Mouse (Mus musculus) heart, embryonic 14.5 days (tissue): ENCODE data around the gene 6430628N08Rik. TPM values are rescaled to one million over a fixed set of nuclear protein-coding genes. Genes with fewer than 3 reads are reported as not detected.

ENCODE experiments used
- ATAC-seq: fragments of 200-750 bp; cut with Nextera tagmentation; 2 replicates; pipeline ENCODE4 v1.8.0; 2017; ENCODE audit warnings: low read depth, moderate TSS enrichment; ENCODE audit not compliant: insufficient number of reproducible peaks, insufficient read depth, low FRiP score
- H3K27ac ChIP-seq, 2 experiments: fragments of 200-500 bp in 1 of 2; fragments of 300-500 bp in 1 of 2; sonication (generic) in 1 of 2; replicated peaks in 1 of 2; 2 replicates each; pipeline ENCODE4 v1.5.1; 2012 to 2014; ENCODE audit warnings: low read depth in 2 of 2, low read length in 2 of 2, control low read depth in 1 of 2, mild to moderate bottlenecking in 1 of 2, mixed read lengths in 1 of 2; ENCODE audit not compliant: control insufficient read depth in 1 of 2, insufficient read depth in 1 of 2
- H3K27me3 ChIP-seq: fragments of 300-500 bp; sonication (generic); 2 replicates; pipeline ENCODE4 v1.6.1; 2014; ENCODE audit warnings: mild to moderate bottlenecking, low read length, control low read depth; ENCODE audit not compliant: control insufficient read depth, insufficient read depth
- H3K36me3 ChIP-seq: fragments of 300-500 bp; sonication (generic); 2 replicates; pipeline ENCODE4 v1.6.1; 2014; ENCODE audit warnings: mild to moderate bottlenecking, control low read depth, low read length, mixed read lengths; ENCODE audit not compliant: control insufficient read depth, insufficient read depth
- H3K4me1 ChIP-seq, 2 experiments: fragments of 200-500 bp in 1 of 2; fragments of 300-500 bp in 1 of 2; sonication (generic) in 1 of 2; 2 replicates each; pipeline ENCODE4 v1.6.1; 2012 to 2014; ENCODE audit warnings: low read length in 2 of 2, control low read depth in 1 of 2, mixed read lengths in 1 of 2; ENCODE audit not compliant: control insufficient read depth in 2 of 2, insufficient read depth in 2 of 2
- H3K4me2 ChIP-seq: fragments of 300-500 bp; sonication (generic); 2 replicates; pipeline ENCODE4 v1.6.1; 2014; ENCODE audit warnings: mild to moderate bottlenecking, low read length
- H3K4me3 ChIP-seq, 2 experiments: fragments of 200-500 bp in 1 of 2; fragments of 300-500 bp in 1 of 2; sonication (generic) in 1 of 2; 2 replicates each; pipeline ENCODE4 v1.5.1; 2012 to 2014; ENCODE audit warnings: low read length in 2 of 2, mild to moderate bottlenecking in 2 of 2, control low read depth in 1 of 2, low read depth in 1 of 2, moderate library complexity in 1 of 2; ENCODE audit not compliant: control insufficient read depth in 1 of 2, insufficient read depth in 1 of 2
- H3K9ac ChIP-seq: fragments of 300-500 bp; sonication (generic); 2 replicates; pipeline ENCODE4 v1.6.1; 2014; ENCODE audit warnings: mild to moderate bottlenecking, low read length
- H3K9me3 ChIP-seq: fragments of 300-500 bp; sonication (generic); 2 replicates; pipeline ENCODE4 v1.6.1; 2016; ENCODE audit warnings: low read length, control low read depth; ENCODE audit not compliant: control insufficient read depth
- WGBS: fragments of 180-500 bp; shearing (Covaris S2); extraction: QIAGEN DNeasy Blood & Tissue Kit; methylation state at CpG from one replicate; pipeline ENCODE4 v1.1.7; 2014; 5-methylcytosine and 5-hydroxymethylcytosine counted together
- polyA plus RNA-seq: library from polyadenylated mRNA; unstranded; fragments of >200 nt; fragmentation: Nextera tagmentation; extraction: Ambion mirVana; gene quantifications from 2 replicates; pipeline ENCODE4 v1.2.1, GENCODE M21; 2014

6430628N08Rik gene
- polyA plus RNA-seq, 1 experiment from 2014 or later: not detected

- Histone ChIP-seq H3K9me3 (no peaks in the 10 kb centered on the region), H3K9ac (no peak overlapping the region), H3K4me2 (no peak overlapping the region), H3K36me3 (no peaks in the 10 kb centered on the region), H3K27ac (no peak overlapping the region), H3K27me3 (peaks cover 71% of the 10 kb centered on the region), H3K4me1 (no peaks in the 10 kb centered on the region), H3K4me3 (no peak overlapping the region)
- ATAC-seq: no peak
- WGBS: 65% methylated on average over 16 of the region's 16 CpGs
These were observed 32.9 kb downstream of the 6430628N08Rik start for GRCm38 (mm10) chr4:115923262-115923880.

- H3K9ac ChIP-seq: no peak overlapping the region
- H3K27me3 ChIP-seq: peaks cover 80% of the 10 kb centered on the region
- 42% methylated on average over 7 of the region's 7 CpGs for WGBS
- no peaks in the 10 kb centered on the region for H3K36me3 ChIP-seq
- no peak overlapping the region for H3K4me2 ChIP-seq
- H3K4me3 ChIP-seq: no peak overlapping the region
- no peak for ATAC-seq
- no peak overlapping the region for H3K27ac ChIP-seq
- H3K9me3 ChIP-seq: no peaks in the 10 kb centered on the region
- no peaks in the 10 kb centered on the region for H3K4me1 ChIP-seq
These were observed 37.2 kb downstream of the 6430628N08Rik start for GRCm38 (mm10) chr4:115927637-115928036.

- 58% methylated on average over 13 of the region's 13 CpGs for WGBS
- peaks cover 97% of the 10 kb centered on the region for H3K27me3 ChIP-seq
- ATAC-seq: no peak
- no peaks in the 10 kb centered on the region for H3K36me3 ChIP-seq
- peaks cover 0 to 6% of the 10 kb centered on the region in 2 experiments; a peak in 1 of 4 replicates for H3K4me1 ChIP-seq
- no peak overlapping the region for H3K4me2 ChIP-seq
- no peaks in the 10 kb centered on the region for H3K9me3 ChIP-seq
- H3K4me3 ChIP-seq: no peak overlapping the region
- H3K9ac ChIP-seq: no peak overlapping the region
- H3K27ac ChIP-seq: no peak overlapping the region
These were observed 41.2 kb downstream of the 6430628N08Rik start for GRCm38 (mm10) chr4:115931556-115932088.

- peaks cover 0 to 17% of the 10 kb centered on the region in 2 experiments; a peak in 3 of 4 replicates for H3K4me1 ChIP-seq
- H3K4me3 ChIP-seq: peak overlapping the region in 1 of 2 experiments; percentile 21; a peak in 2 of 4 replicates
- ATAC-seq: no peak
- H3K36me3 ChIP-seq: no peaks in the 10 kb centered on the region
- WGBS: under 1% methylated on average over 36 of the region's 36 CpGs
- H3K4me2 ChIP-seq: peak overlapping the region; percentile 43
- peaks cover 99% of the 10 kb centered on the region for H3K27me3 ChIP-seq
- no peak overlapping the region for H3K27ac ChIP-seq
- H3K9ac ChIP-seq: no peak overlapping the region
- no peaks in the 10 kb centered on the region for H3K9me3 ChIP-seq
These were observed 45.5 kb downstream of the 6430628N08Rik start for GRCm38 (mm10) chr4:115935835-115936581.

- no peak for ATAC-seq
- no peaks in the 10 kb centered on the region for H3K36me3 ChIP-seq
- no peak overlapping the region for H3K27ac ChIP-seq
- under 1% methylated on average over 20 of the region's 20 CpGs for WGBS
- no peaks in the 10 kb centered on the region for H3K9me3 ChIP-seq
- peak overlapping the region in 1 of 2 experiments; percentile 21; a peak in 2 of 4 replicates for H3K4me3 ChIP-seq
- peak overlapping the region; percentile 43 for H3K4me2 ChIP-seq
- peaks cover 99% of the 10 kb centered on the region for H3K27me3 ChIP-seq
- no peak overlapping the region for H3K9ac ChIP-seq
- H3K4me1 ChIP-seq: peaks cover 0 to 17% of the 10 kb centered on the region in 2 experiments; a peak in 3 of 4 replicates
These were observed 46.2 kb downstream of the 6430628N08Rik start for GRCm38 (mm10) chr4:115936646-115937045.

- 5% methylated on average over 19 of the region's 19 CpGs for WGBS
These were observed 46.9 kb downstream of the 6430628N08Rik start for GRCm38 (mm10) chr4:115937061-115937976.

More at GRCm38 (mm10) chr4:115937061-115937976, 46.9 kb downstream of the 6430628N08Rik start:
- Histone ChIP-seq H3K36me3 (no peaks in the 10 kb centered on the region), H3K27ac (no peak overlapping the region), H3K9me3 (no peaks in the 10 kb centered on the region), H3K4me1 (peaks cover 0 to 17% of the 10 kb centered on the region in 2 experiments; a peak in 3 of 4 replicates), H3K9ac (no peak overlapping the region), H3K4me3 (peak overlapping the region in 1 of 2 experiments; percentile 21; a peak in 2 of 4 replicates), H3K4me2 (peak overlapping the region; percentile 43; the same call in 1 of the 2 replicates), H3K27me3 (peaks cover 99% of the 10 kb centered on the region)
- ATAC-seq: no peak
